Mouse (Mus musculus): ENCODE data around the gene Cep152. TPM values are rescaled to one million over a fixed set of nuclear protein-coding genes. Genes with fewer than 3 reads are reported as not detected.

The Cep152 gene
- total and polyA plus RNA-seq, 2 experiments from 2014 or later: 1.0 to 1.1 TPM

- Histone ChIP-seq H3K4me3 (ENCODE audit: low read depth, low read length) (no peak overlapping the region), H3K27ac (ENCODE audit: low read depth, low read length) (no peak overlapping the region), H3K9me3 (ENCODE audit: low read length) (no peaks in the 10 kb centered on the region), H3K27me3 (ENCODE audit: insufficient read depth, low read length) (no peaks in the 10 kb centered on the region), H3K4me2 (ENCODE audit: low read depth, low read length, poor library complexity, severe bottlenecking) (no peak overlapping the region), H3K36me3 (ENCODE audit: insufficient read depth, low read length) (peaks cover 7% of the 10 kb centered on the region), H3K9ac (replicated peaks; ENCODE audit: low read length, poor library complexity, severe bottlenecking) (no peak overlapping the region), H3K4me1 (ENCODE audit: insufficient read depth, low read length) (no peaks in the 10 kb centered on the region)
- no peak for ATAC-seq (ENCODE audit: low FRiP score)
- no peak for TF ChIP-seq CTCF (IDR thresholded peaks at IDR 0.05)
- WGBS: 95% methylated on average over 12 of the region's 12 CpGs
- no peak for DNase-seq (ENCODE audit: low spot score)
Measured at GRCm38 (mm10) chr2:125589287-125589686, 35.6 kb downstream of the Cep152 start.

GRCm38 (mm10) chr2:125581081-125581480 is 43.8 kb downstream of the Cep152 start:
- no peak for TF ChIP-seq CTCF (IDR thresholded peaks at IDR 0.05)
- no peaks in the 10 kb centered on the region for H3K9me3 ChIP-seq (ENCODE audit: low read length)
- H3K4me1 ChIP-seq (ENCODE audit: insufficient read depth, low read length): no peaks in the 10 kb centered on the region
- no peak overlapping the region for H3K4me2 ChIP-seq (ENCODE audit: low read depth, low read length, poor library complexity, severe bottlenecking)
- WGBS: 90% methylated on average over 5 of the region's 5 CpGs
- H3K4me3 ChIP-seq (ENCODE audit: low read depth, low read length): no peak overlapping the region
- H3K27ac ChIP-seq (ENCODE audit: low read depth, low read length): no peak overlapping the region
- peaks cover 8% of the 10 kb centered on the region; the same call in 1 of the 2 replicates for H3K36me3 ChIP-seq (ENCODE audit: insufficient read depth, low read length)
- DNase-seq (ENCODE audit: low spot score) (no peak), ATAC-seq (ENCODE audit: low FRiP score) (no peak)
- H3K9ac ChIP-seq (replicated peaks; ENCODE audit: low read length, poor library complexity, severe bottlenecking): no peak overlapping the region
- no peaks in the 10 kb centered on the region for H3K27me3 ChIP-seq (ENCODE audit: insufficient read depth, low read length)

GRCm38 (mm10) chr2:125577670-125578069 is 47.2 kb downstream of the Cep152 start:
- Histone ChIP-seq H3K9me3 (ENCODE audit: low read length) (no peaks in the 10 kb centered on the region), H3K36me3 (ENCODE audit: insufficient read depth, low read length) (peaks cover 6% of the 10 kb centered on the region; the same call in 1 of the 2 replicates), H3K9ac (replicated peaks; ENCODE audit: low read length, poor library complexity, severe bottlenecking) (no peak overlapping the region), H3K4me3 (ENCODE audit: low read depth, low read length) (no peak overlapping the region), H3K27me3 (ENCODE audit: insufficient read depth, low read length) (no peaks in the 10 kb centered on the region), H3K27ac (ENCODE audit: low read depth, low read length) (no peak overlapping the region), H3K4me1 (ENCODE audit: insufficient read depth, low read length) (no peaks in the 10 kb centered on the region), H3K4me2 (ENCODE audit: low read depth, low read length, poor library complexity, severe bottlenecking) (no peak overlapping the region)
- ATAC-seq (ENCODE audit: low FRiP score): no peak
- TF ChIP-seq CTCF (IDR thresholded peaks at IDR 0.05): no peak
- 70% methylated on average over 4 of the region's 4 CpGs for WGBS
- no peak for DNase-seq (ENCODE audit: low spot score)

GRCm38 (mm10) chr2:125576498-125576897 is 48.4 kb downstream of the Cep152 start:
- no peak for ATAC-seq (ENCODE audit: low FRiP score)

GRCm38 (mm10) chr2:125575766-125576165 is 49.1 kb downstream of the Cep152 start:
- no peak for TF ChIP-seq CTCF (IDR thresholded peaks at IDR 0.05)
- H3K4me3 ChIP-seq (ENCODE audit: low read depth, low read length): no peak overlapping the region
- H3K36me3 ChIP-seq (ENCODE audit: insufficient read depth, low read length): no peaks in the 10 kb centered on the region; the same call in 1 of the 2 replicates
- no peak overlapping the region for H3K4me2 ChIP-seq (ENCODE audit: low read depth, low read length, poor library complexity, severe bottlenecking)
- ATAC-seq (ENCODE audit: low FRiP score) (no peak), DNase-seq (ENCODE audit: low spot score) (no peak)
- no peaks in the 10 kb centered on the region for H3K27me3 ChIP-seq (ENCODE audit: insufficient read depth, low read length)
- no peaks in the 10 kb centered on the region for H3K4me1 ChIP-seq (ENCODE audit: insufficient read depth, low read length)
- H3K9ac ChIP-seq (replicated peaks; ENCODE audit: low read length, poor library complexity, severe bottlenecking): no peak overlapping the region
- no peaks in the 10 kb centered on the region for H3K9me3 ChIP-seq (ENCODE audit: low read length)
- no peak overlapping the region for H3K27ac ChIP-seq (ENCODE audit: low read depth, low read length)
- WGBS: 91% methylated on average over 3 of the region's 3 CpGs

More at GRCm38 (mm10) chr2:125576498-125576897, 48.4 kb downstream of the Cep152 start:
- no peaks in the 10 kb centered on the region for H3K9me3 ChIP-seq (ENCODE audit: low read length)
- H3K27me3 ChIP-seq (ENCODE audit: insufficient read depth, low read length): no peaks in the 10 kb centered on the region
- no peak for TF ChIP-seq CTCF (IDR thresholded peaks at IDR 0.05)
- WGBS: 90% methylated on average over 8 of the region's 8 CpGs
- peaks cover 3% of the 10 kb centered on the region; the same call in 1 of the 2 replicates for H3K36me3 ChIP-seq (ENCODE audit: insufficient read depth, low read length)
- H3K4me2 ChIP-seq (ENCODE audit: low read depth, low read length, poor library complexity, severe bottlenecking): no peak overlapping the region
- no peak overlapping the region for H3K27ac ChIP-seq (ENCODE audit: low read depth, low read length)
- H3K4me3 ChIP-seq (ENCODE audit: low read depth, low read length): no peak overlapping the region
- H3K4me1 ChIP-seq (ENCODE audit: insufficient read depth, low read length): no peaks in the 10 kb centered on the region
- no peak overlapping the region for H3K9ac ChIP-seq (replicated peaks; ENCODE audit: low read length, poor library complexity, severe bottlenecking)
- DNase-seq (ENCODE audit: low spot score): no peak

- 84% methylated on average over 11 of the region's 11 CpGs for WGBS
- Histone ChIP-seq H3K4me1 (ENCODE audit: insufficient read depth, low read length) (no peaks in the 10 kb centered on the region), H3K36me3 (ENCODE audit: insufficient read depth, low read length) (peaks cover 6% of the 10 kb centered on the region), H3K4me2 (ENCODE audit: low read depth, low read length, poor library complexity, severe bottlenecking) (no peak overlapping the region), H3K9ac (replicated peaks; ENCODE audit: low read length, poor library complexity, severe bottlenecking) (no peak overlapping the region), H3K27me3 (ENCODE audit: insufficient read depth, low read length) (no peaks in the 10 kb centered on the region), H3K4me3 (ENCODE audit: low read depth, low read length) (no peak overlapping the region), H3K9me3 (ENCODE audit: low read length) (no peaks in the 10 kb centered on the region), H3K27ac (ENCODE audit: low read depth, low read length) (no peak overlapping the region)
- DNase-seq (ENCODE audit: low spot score): peak; percentile 6
- no peak for TF ChIP-seq CTCF (IDR thresholded peaks at IDR 0.05)
- ATAC-seq (ENCODE audit: low FRiP score): no peak
Measured at GRCm38 (mm10) chr2:125563884-125564283, 61.0 kb downstream of the Cep152 start.

Data from midbrain, postnatal 0 days (tissue).